Mouse (Mus musculus) liver, embryonic 12.5 days (tissue): Measurements from ENCODE around the gene 9030025P20Rik. TPM values are rescaled to one million over a fixed set of nuclear protein-coding genes. Genes with fewer than 3 reads are reported as not detected.
"Not testable (repeated sequence)": the region's sequence is repeated elsewhere in the genome, so short reads cannot be mapped to it uniquely, and the experiment has no call there.

Experiments
- ATAC-seq: fragments of 200-750 bp; cut with Nextera tagmentation; 2 replicates; pipeline ENCODE4 v1.8.0; 2017; ENCODE audit warnings: moderate number of reproducible peaks, mild to moderate bottlenecking, moderate library complexity
- H3K27ac ChIP-seq: fragments of 300-500 bp; sonication (generic); 2 replicates; pipeline ENCODE4 v1.5.1; 2016; ENCODE audit warnings: mild to moderate bottlenecking
- H3K27me3 ChIP-seq: fragments of 300-500 bp; sonication (generic); replicated peaks from 2 replicates; pipeline ENCODE4 v1.6.1; 2016; ENCODE audit warnings: mild to moderate bottlenecking, moderate library complexity
- H3K36me3 ChIP-seq: fragments of 300-500 bp; sonication (generic); 2 replicates; pipeline ENCODE4 v1.6.1; 2016; ENCODE audit warnings: mild to moderate bottlenecking, moderate library complexity
- H3K4me1 ChIP-seq: fragments of 300-500 bp; sonication (generic); 2 replicates; pipeline ENCODE4 v1.6.1; 2016
- H3K4me2 ChIP-seq: fragments of 300-500 bp; sonication (generic); 2 replicates; pipeline ENCODE4 v1.6.1; 2016; ENCODE audit warnings: mild to moderate bottlenecking, moderate library complexity
- H3K4me3 ChIP-seq: fragments of 300-500 bp; sonication (generic); 2 replicates; pipeline ENCODE4 v1.5.1; 2016; ENCODE audit warnings: mild to moderate bottlenecking, moderate library complexity
- H3K9ac ChIP-seq: fragments of 300-500 bp; sonication (generic); 2 replicates; pipeline ENCODE4 v1.6.1; 2016; ENCODE audit warnings: mild to moderate bottlenecking, moderate library complexity
- H3K9me3 ChIP-seq: fragments of 300-500 bp; sonication (generic); replicated peaks from 2 replicates; pipeline ENCODE4 v1.6.1; 2016; ENCODE audit warnings: mild to moderate bottlenecking, moderate library complexity
- WGBS: fragments of 180-500 bp; shearing (Covaris S2); methylation state at CpG from one replicate; pipeline ENCODE4 v1.1.7; 2016; ENCODE audit not compliant: insufficient replicate concordance; 5-methylcytosine and 5-hydroxymethylcytosine counted together
- polyA plus RNA-seq: library from polyadenylated mRNA; unstranded; fragments of >200 nt; fragmentation: Nextera tagmentation; extraction: Ambion mirVana; gene quantifications from 2 replicates; pipeline ENCODE4 v1.2.1, GENCODE M21; 2016

9030025P20Rik gene
- 6.2 and 7.1 TPM in 2 replicates for polyA plus RNA-seq

GRCm38 (mm10) chr17:14978362-14979038, at the start of gene 9030025P20Rik, which contains the start of gene Gm3417:
9030025P20Rik (plus strand) TSS chr17:14978468.
Gm3417 (minus strand) TSS chr17:14978790.
- H3K9ac ChIP-seq, H3K36me3 ChIP-seq, H3K27ac ChIP-seq, H3K27me3 ChIP-seq, H3K9me3 ChIP-seq, H3K4me1 ChIP-seq: not testable (repeated sequence)
- peak; percentile 95 for ATAC-seq
- Histone ChIP-seq H3K4me3 (0 out of 2 replicates have a peak within 1 kb of the TSS, but pooled peaks have one; percentile 32), H3K4me2 (peak within 1 kb of the TSS; percentile 43; the same call in 1 of the 2 replicates)
- no CpG with 5 or more reads among the region's 60 CpGs for WGBS

GRCm38 (mm10) chr17:14928631-14929030, 49.6 kb upstream of the 9030025P20Rik start:
- ATAC-seq, result no peak
- Histone ChIP-seq H3K36me3 (no peaks in the 10 kb centered on the region), H3K4me3 (no peak overlapping the region), H3K9ac (no peak overlapping the region), H3K4me2 (no peak overlapping the region), H3K9me3 (no peaks in the 10 kb centered on the region), H3K27me3 (no peaks in the 10 kb centered on the region), H3K4me1 (no peaks in the 10 kb centered on the region), H3K27ac (no peak overlapping the region)
- WGBS, result 69% methylated on average over 5 of the region's 5 CpGs

GRCm38 (mm10) chr17:14930697-14931096, 47.6 kb upstream of the 9030025P20Rik start:
- Histone ChIP-seq H3K27me3 (no peaks in the 10 kb centered on the region), H3K36me3 (no peaks in the 10 kb centered on the region), H3K4me1 (no peaks in the 10 kb centered on the region), H3K27ac (no peak overlapping the region), H3K9me3 (no peaks in the 10 kb centered on the region), H3K4me2 (no peak overlapping the region), H3K9ac (no peak overlapping the region), H3K4me3 (no peak overlapping the region)
- no peak for ATAC-seq
- 30% methylated on average over 7 of the region's 7 CpGs for WGBS

- Histone ChIP-seq H3K9ac (no peak overlapping the region), H3K27ac (no peak overlapping the region), H3K4me3 (no peak overlapping the region), H3K9me3 (no peaks in the 10 kb centered on the region), H3K36me3 (no peaks in the 10 kb centered on the region), H3K4me1 (no peaks in the 10 kb centered on the region), H3K27me3 (no peaks in the 10 kb centered on the region), H3K4me2 (no peak overlapping the region)
- no peak for ATAC-seq
- 57% methylated on average over 5 of the region's 5 CpGs for WGBS
Observed at GRCm38 (mm10) chr17:14931469-14931868, 46.8 kb upstream of the 9030025P20Rik start.

GRCm38 (mm10) chr17:14935280-14935679, 43.0 kb upstream of the 9030025P20Rik start:
- not testable (repeated sequence) for H3K9ac ChIP-seq, ATAC-seq, H3K4me1 ChIP-seq, H3K4me3 ChIP-seq, H3K4me2 ChIP-seq, H3K27ac ChIP-seq, H3K36me3 ChIP-seq, H3K27me3 ChIP-seq, H3K9me3 ChIP-seq
- WGBS, result 70% methylated on average over 14 of the region's 14 CpGs

- no peaks in the 10 kb centered on the region for H3K27me3 ChIP-seq
- 52% methylated on average over 5 of the region's 5 CpGs for WGBS
- no peaks in the 10 kb centered on the region for H3K4me1 ChIP-seq
- H3K9me3 ChIP-seq, result no peaks in the 10 kb centered on the region
- no peak overlapping the region for H3K9ac ChIP-seq
- no peak overlapping the region for H3K4me2 ChIP-seq
- no peak overlapping the region for H3K4me3 ChIP-seq
- no peak for ATAC-seq
- H3K36me3 ChIP-seq, result no peaks in the 10 kb centered on the region
- no peak overlapping the region for H3K27ac ChIP-seq
Observed at GRCm38 (mm10) chr17:14935841-14936605, 42.2 kb upstream of the 9030025P20Rik start.

GRCm38 (mm10) chr17:14942181-14942580, 36.1 kb upstream of the 9030025P20Rik start:
- Histone ChIP-seq H3K4me3 (peak overlapping the region; percentile 96), H3K36me3 (peaks cover 30% of the 10 kb centered on the region), H3K9ac (peak overlapping the region; percentile 88; the same call in 1 of the 2 replicates), H3K4me2 (peak overlapping the region; percentile 95), H3K4me1 (peaks cover 28% of the 10 kb centered on the region)
- WGBS, result 69% methylated on average over 6 of the region's 6 CpGs
- not testable (repeated sequence) for ATAC-seq, H3K27me3 ChIP-seq, H3K9me3 ChIP-seq, H3K27ac ChIP-seq

- H3K27ac ChIP-seq, result peak within 1 kb of the TSS; percentile 84
- peak within 1 kb of the TSS; percentile 95 for H3K4me2 ChIP-seq
- peaks cover 28% of the 10 kb centered on the region for H3K4me1 ChIP-seq
- no peaks in the 10 kb centered on the region for H3K27me3 ChIP-seq
- 1% methylated on average over 54 of the region's 54 CpGs for WGBS
- H3K9ac ChIP-seq, result peak within 1 kb of the TSS; percentile 88
- H3K4me3 ChIP-seq, result peak within 1 kb of the TSS; percentile 96
- H3K36me3 ChIP-seq, result peaks cover 36% of the 10 kb centered on the region
- H3K9me3 ChIP-seq, result no peaks in the 10 kb centered on the region
- ATAC-seq, result peak; percentile 98
Observed at GRCm38 (mm10) chr17:14943009-14943728, 35.1 kb upstream of the 9030025P20Rik start, which contains the start of the genes Wdr27 and 1600012H06Rik. Wdr27 (minus strand) TSS chr17:14943158. 1600012H06Rik (plus strand) TSS chr17:14943184.

- Histone ChIP-seq H3K9ac (peak overlapping the region; percentile 88), H3K27ac (peak overlapping the region; percentile 84), H3K9me3 (no peaks in the 10 kb centered on the region), H3K4me3 (peak overlapping the region; percentile 96), H3K4me2 (peak overlapping the region; percentile 95), H3K27me3 (no peaks in the 10 kb centered on the region), H3K36me3 (peaks cover 41% of the 10 kb centered on the region), H3K4me1 (peaks cover 28% of the 10 kb centered on the region)
- ATAC-seq, result peak; percentile 6; the same call in 1 of the 2 replicates
- WGBS, result 10% methylated on average over 16 of the region's 16 CpGs
Observed at GRCm38 (mm10) chr17:14943729-14944059, 34.6 kb upstream of the 9030025P20Rik start.

GRCm38 (mm10) chr17:14944551-14944950, 33.7 kb upstream of the 9030025P20Rik start:
- Histone ChIP-seq H3K27me3 (no peaks in the 10 kb centered on the region), H3K4me1 (peaks cover 28% of the 10 kb centered on the region), H3K36me3 (peaks cover 48% of the 10 kb centered on the region), H3K9me3 (no peaks in the 10 kb centered on the region), H3K4me2 (peak overlapping the region; percentile 95), H3K27ac (no peak overlapping the region), H3K9ac (peak overlapping the region; percentile 88; the same call in 1 of the 2 replicates), H3K4me3 (peak overlapping the region; percentile 96)
- ATAC-seq, result no peak
- 87% methylated on average over 1 of the region's 1 CpGs for WGBS

- H3K36me3 ChIP-seq, result peaks cover 91% of the 10 kb centered on the region
- H3K4me3 ChIP-seq, result no peak overlapping the region
- 80% methylated on average over 7 of the region's 7 CpGs for WGBS
- H3K9ac ChIP-seq, result no peak overlapping the region
- no peaks in the 10 kb centered on the region for H3K9me3 ChIP-seq
- no peak overlapping the region for H3K4me2 ChIP-seq
- ATAC-seq, result no peak
- H3K27me3 ChIP-seq, result no peaks in the 10 kb centered on the region
- no peak overlapping the region for H3K27ac ChIP-seq
- peaks cover 24% of the 10 kb centered on the region for H3K4me1 ChIP-seq
Observed at GRCm38 (mm10) chr17:14949161-14949827, 29.0 kb upstream of the 9030025P20Rik start.
